Mouse (Mus musculus) liver (tissue): ENCODE measurements around the gene Gm28230.

Experiments used
- DNase-seq: peaks from one replicate; pipeline ENCODE4 v3.0.0-alpha.2; 2020; ENCODE audit warnings: mixed read lengths

Gene Gm28230

GRCm38 (mm10) chr2:74741252-74741978 lies 14.9 kb downstream of the Gm28230 start:
- DNase-seq, result no peak

GRCm38 (mm10) chr2:74741979-74742277 lies 15.4 kb downstream of the Gm28230 start:
- DNase-seq, result no peak

GRCm38 (mm10) chr2:74745540-74746297 lies 19.2 kb downstream of the Gm28230 start:
- DNase-seq, result no peak

GRCm38 (mm10) chr2:74746298-74746921 lies 19.9 kb downstream of the Gm28230 start:
- no peak for DNase-seq

- no peak for DNase-seq
Measured at GRCm38 (mm10) chr2:74747006-74747405, 20.5 kb downstream of the Gm28230 start.

- no peak for DNase-seq
Measured at GRCm38 (mm10) chr2:74747661-74748141, 21.2 kb downstream of the Gm28230 start.

GRCm38 (mm10) chr2:74748436-74748995 lies 22.0 kb downstream of the Gm28230 start:
- no peak for DNase-seq

- DNase-seq, result no peak
Measured at GRCm38 (mm10) chr2:74749337-74750121, 23.0 kb downstream of the Gm28230 start.

- DNase-seq, result no peak
Measured at GRCm38 (mm10) chr2:74750731-74751250, 24.3 kb downstream of the Gm28230 start.

- DNase-seq, result no peak
Measured at GRCm38 (mm10) chr2:74751861-74752260, 25.3 kb downstream of the Gm28230 start.

GRCm38 (mm10) chr2:74752431-74753174 lies 26.1 kb downstream of the Gm28230 start:
- no peak for DNase-seq

- no peak for DNase-seq
Measured at GRCm38 (mm10) chr2:74753175-74753523, 26.6 kb downstream of the Gm28230 start.

- DNase-seq, result no peak
Measured at GRCm38 (mm10) chr2:74753711-74754110, 27.2 kb downstream of the Gm28230 start.

GRCm38 (mm10) chr2:74760146-74760545 lies 33.6 kb downstream of the Gm28230 start:
- DNase-seq, result no peak

- DNase-seq, result no peak
Measured at GRCm38 (mm10) chr2:74761941-74762340, 35.4 kb downstream of the Gm28230 start.

GRCm38 (mm10) chr2:74762522-74763244 lies 36.2 kb downstream of the Gm28230 start, which contains the start of gene Hoxd1:
TSS of gene Hoxd1 (plus strand) at chr2:74762980.
- no peak for DNase-seq

GRCm38 (mm10) chr2:74763245-74763735 lies 36.8 kb downstream of the Gm28230 start:
- no peak for DNase-seq

- DNase-seq, result no peak
Measured at GRCm38 (mm10) chr2:74763976-74764375, 37.4 kb downstream of the Gm28230 start.

GRCm38 (mm10) chr2:74774359-74774758 lies 47.8 kb downstream of the Gm28230 start:
- no peak for DNase-seq

GRCm38 (mm10) chr2:74777536-74778275 lies 51.2 kb downstream of the Gm28230 start:
- DNase-seq, result no peak
